Mouse (Mus musculus) kidney, postnatal 14 days (tissue): ENCODE results near the gene Ccdc13.

ENCODE experiments used
- DNase-seq: peaks from one replicate; pipeline ENCODE4 v3.0.0; 2022; ENCODE audit warnings: mixed read lengths

The Ccdc13 gene

GRCm38 (mm10) chr9:121838829-121839621 lies at the start of gene Ccdc13:
Gene Ccdc13, minus strand, starts transcription at chr9:121839461.
- peak; percentile 84 for DNase-seq

- peak; percentile 26 for DNase-seq
Measured at GRCm38 (mm10) chr9:121882015-121882457, 42.8 kb upstream of the Ccdc13 start.

- DNase-seq: no peak
Measured at GRCm38 (mm10) chr9:121881301-121881700, 42.0 kb upstream of the Ccdc13 start.

- peak; percentile 78 for DNase-seq
Measured at GRCm38 (mm10) chr9:121880840-121881239, 41.6 kb upstream of the Ccdc13 start.

- DNase-seq: peak; percentile 79
Measured at GRCm38 (mm10) chr9:121877052-121877740, 37.9 kb upstream of the Ccdc13 start.

GRCm38 (mm10) chr9:121873578-121873977 lies 34.3 kb upstream of the Ccdc13 start:
- DNase-seq: no peak

- DNase-seq: no peak
Measured at GRCm38 (mm10) chr9:121872062-121872683, 32.9 kb upstream of the Ccdc13 start.

- DNase-seq: no peak
Measured at GRCm38 (mm10) chr9:121869973-121870515, 30.8 kb upstream of the Ccdc13 start.

- DNase-seq: no peak
Measured at GRCm38 (mm10) chr9:121869432-121869831, 30.2 kb upstream of the Ccdc13 start.

- DNase-seq: peak; percentile 51
Measured at GRCm38 (mm10) chr9:121868236-121868635, 29.0 kb upstream of the Ccdc13 start.

GRCm38 (mm10) chr9:121867632-121868031 lies 28.4 kb upstream of the Ccdc13 start:
- DNase-seq: peak; percentile 64

- no peak for DNase-seq
Measured at GRCm38 (mm10) chr9:121865425-121866008, 26.3 kb upstream of the Ccdc13 start.

GRCm38 (mm10) chr9:121864837-121865236 lies 25.6 kb upstream of the Ccdc13 start:
- no peak for DNase-seq

- no peak for DNase-seq
Measured at GRCm38 (mm10) chr9:121860921-121861320, 21.7 kb upstream of the Ccdc13 start.

- no peak for DNase-seq
Measured at GRCm38 (mm10) chr9:121859345-121859744, 20.1 kb upstream of the Ccdc13 start.

GRCm38 (mm10) chr9:121858153-121858488 lies 18.9 kb upstream of the Ccdc13 start, which contains the start of gene Higd1a:
Gene Higd1a, minus strand, starts transcription at chr9:121858362.
- DNase-seq: no peak

- DNase-seq: peak; percentile 99
Measured at GRCm38 (mm10) chr9:121857474-121858152, 18.4 kb upstream of the Ccdc13 start.

- DNase-seq: peak; percentile 66
Measured at GRCm38 (mm10) chr9:121856649-121857416, 17.6 kb upstream of the Ccdc13 start.

- no peak for DNase-seq
Measured at GRCm38 (mm10) chr9:121854246-121854645, 15.0 kb upstream of the Ccdc13 start.

GRCm38 (mm10) chr9:121847842-121848241 lies 8.6 kb upstream of the Ccdc13 start:
- DNase-seq: no peak

GRCm38 (mm10) chr9:121847138-121847537 lies 7.9 kb upstream of the Ccdc13 start:
- DNase-seq: no peak
